Mouse (Mus musculus) layer of hippocampus, adult 18-20 months (tissue): ENCODE measurements at regions not wholly inside any gene's neighbourhood (a gene's known extent, or its start where the extent isn't known, plus 50 kb on each side); places are given as distances from the start of the nearest gene placed in this dataset.

Experiments used
- DNase-seq, 2 experiments: peaks; one replicate each; pipeline ENCODE4 v3.0.0; 2022; ENCODE audit warnings: low spot score in 2 of 2

GRCm38 (mm10) chr9:72217296-72218028 is 57.2 kb upstream of the Zfp280d start:
- no peak for DNase-seq

- DNase-seq = no peak
These were observed 55.9 kb upstream of the Zfp280d start for GRCm38 (mm10) chr9:72218736-72219135.

GRCm38 (mm10) chr9:72219892-72220291 is 54.8 kb upstream of the Zfp280d start:
- DNase-seq = no peak

- no peak for DNase-seq
These were observed 53.3 kb upstream of the Zfp280d start for GRCm38 (mm10) chr9:72221333-72221732.
